Mouse (Mus musculus) left cerebral cortex, postnatal 10 days (tissue): Measurements from ENCODE around the gene Cib3. TPM values are rescaled to one million over a fixed set of nuclear protein-coding genes. Genes with fewer than 3 reads are reported as not detected.

Experiments
- DNase-seq, 2 experiments: peaks; one replicate each; pipeline ENCODE4 v3.0.0; 2021 to 2022; ENCODE audit warnings: low spot score in 2 of 2, mixed read lengths in 1 of 2; ENCODE audit errors: extremely low spot score in 1 of 2
- intact Hi-C: fragments of 180-260 bp; cut with DNase I; formaldehyde crosslinking; loops from one replicate; pipeline ENCODE4 v1.15.1; 2025
- total RNA-seq, 2 experiments: library from RNA; stranded (reverse); gene quantifications; 2 replicates each; pipeline ENCODE4 v1.2.3; 2021

Gene Cib3
- total RNA-seq = not detected

GRCm38 (mm10) chr8:72212751-72213150, at the start of gene Cib3:
Gene Cib3, minus strand, starts transcription at chr8:72212837.
- DNase-seq = no peak
- intact Hi-C loops = no loop called here

GRCm38 (mm10) chr8:72261872-72262271, 49.2 kb upstream of the Cib3 start:
- DNase-seq = no peak
- intact Hi-C loops = loop anchor here (5.0 kb wide), 1 partner anchor 105 kb away; no protein-coding TSS in a partner anchor

- DNase-seq = no peak
- intact Hi-C loops = loop anchor here (5.0 kb wide), 1 partner anchor 106 kb away; no protein-coding TSS in a partner anchor
These were observed 48.8 kb upstream of the Cib3 start for GRCm38 (mm10) chr8:72261431-72261830.

DNA sequence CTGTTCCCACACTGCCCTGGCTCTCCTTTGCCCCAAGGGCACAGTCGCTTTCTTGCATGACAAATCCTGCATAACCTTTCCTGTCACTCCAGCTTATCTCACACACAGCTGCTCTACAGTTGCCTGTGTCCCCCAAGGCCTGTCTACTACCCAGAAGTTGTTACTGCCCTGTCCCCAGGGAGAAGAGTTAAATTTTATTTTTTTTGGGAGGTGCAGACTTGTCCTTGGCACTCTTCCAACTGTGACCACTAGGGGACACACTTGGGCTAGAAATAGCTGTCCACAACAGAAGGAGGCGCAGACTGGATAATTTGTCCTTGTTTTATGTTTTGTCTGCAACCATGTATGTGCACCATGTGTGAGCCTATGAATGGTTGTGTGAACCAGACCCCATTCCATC, 48.4 kb upstream of the Cib3 start:
- DNase-seq = peak in 1 of 2 experiments; percentile 69
- intact Hi-C loops = loop anchor here (5.0 kb wide), 1 partner anchor 106 kb away; no protein-coding TSS in a partner anchor

GRCm38 (mm10) chr8:72260585-72260984, 47.9 kb upstream of the Cib3 start:
- intact Hi-C loops = loop anchor here (5.0 kb wide), 1 partner anchor 107 kb away; no protein-coding TSS in a partner anchor

DNA sequence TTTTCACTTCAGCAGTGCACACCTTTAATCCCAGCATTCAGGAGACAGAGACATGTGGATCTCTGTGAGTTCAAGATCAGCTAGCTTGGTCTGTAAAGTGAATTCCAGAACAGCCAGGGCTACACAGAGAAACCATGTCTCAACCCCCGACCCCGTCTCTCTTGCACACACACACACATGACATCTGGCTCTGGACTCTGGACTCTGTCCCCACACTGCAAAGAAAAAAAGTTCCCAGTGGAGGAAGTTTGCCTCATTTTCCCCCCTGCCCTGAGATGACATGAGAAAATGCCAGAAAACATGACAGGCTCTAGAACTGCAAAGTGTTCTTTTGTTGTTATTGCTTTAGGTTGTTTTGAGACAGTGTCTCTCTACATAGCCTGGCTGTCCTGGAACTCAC, 47.2 kb upstream of the Cib3 start:
- no peak for DNase-seq
- intact Hi-C loops = loop anchor here (5.0 kb wide), 2 partner anchors 83 to 107 kb away; no protein-coding TSS in a partner anchor

More at GRCm38 (mm10) chr8:72260585-72260984, 47.9 kb upstream of the Cib3 start:
- no peak for DNase-seq

DNA sequence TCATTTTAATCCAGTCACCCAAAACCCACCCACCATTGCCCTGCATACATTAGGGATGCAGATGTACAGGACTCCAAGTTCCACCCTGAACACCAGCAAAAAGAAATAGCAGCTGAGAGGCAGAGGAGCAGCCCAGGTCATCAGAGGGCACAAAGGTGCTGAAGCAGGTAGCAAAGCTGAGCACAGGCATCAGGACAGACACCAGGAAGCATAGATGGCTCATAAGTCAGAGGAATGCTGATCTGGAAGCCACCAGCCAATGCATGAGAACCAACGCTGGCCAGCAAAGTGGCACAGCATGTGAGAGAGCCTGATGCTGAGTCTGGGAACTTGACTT, 45.2 kb upstream of the Cib3 start:
- no peak for DNase-seq
- intact Hi-C loops = loop anchor here (5.0 kb wide), 1 partner anchor 81 kb away; no protein-coding TSS in a partner anchor

DNA sequence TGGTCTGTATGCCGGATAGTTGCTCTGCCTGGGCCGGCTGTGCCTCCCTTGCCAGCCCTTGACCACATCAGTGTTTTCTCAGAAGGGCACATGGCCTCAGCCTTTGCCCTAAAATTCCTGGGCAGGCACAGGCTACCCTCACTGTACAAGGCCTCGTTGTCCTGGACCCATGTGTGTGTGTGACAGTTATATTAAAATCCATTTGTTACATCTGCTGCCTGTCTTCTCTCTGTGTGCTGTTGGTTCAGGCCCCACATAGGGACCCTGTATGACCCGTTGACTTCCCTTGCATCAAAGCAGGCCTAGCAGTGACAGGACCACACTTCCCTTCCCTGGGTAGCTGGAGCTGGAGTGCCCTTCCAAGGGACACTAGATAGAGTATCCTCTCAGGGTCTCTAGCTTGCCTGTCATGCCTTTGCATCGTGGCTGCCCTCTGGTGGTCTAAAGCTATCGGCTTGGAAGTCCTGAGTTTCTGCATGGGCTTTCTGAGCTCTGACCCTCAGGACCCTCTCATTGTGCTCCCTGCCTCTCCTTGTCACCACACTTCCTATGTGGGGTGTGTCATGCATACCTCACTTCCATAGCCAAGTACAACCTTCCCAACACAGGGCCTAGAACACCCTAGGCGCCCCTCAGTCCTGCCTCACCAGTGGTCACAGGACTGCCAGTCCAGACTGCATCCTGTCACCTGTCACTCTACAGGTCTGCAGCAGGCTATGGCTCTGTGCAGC, 44.7 kb upstream of the Cib3 start:
- DNase-seq = peak in 1 of 2 experiments; percentile 71
- intact Hi-C loops = loop anchor here (5.0 kb wide), 1 partner anchor 80 kb away; no protein-coding TSS in a partner anchor

DNA sequence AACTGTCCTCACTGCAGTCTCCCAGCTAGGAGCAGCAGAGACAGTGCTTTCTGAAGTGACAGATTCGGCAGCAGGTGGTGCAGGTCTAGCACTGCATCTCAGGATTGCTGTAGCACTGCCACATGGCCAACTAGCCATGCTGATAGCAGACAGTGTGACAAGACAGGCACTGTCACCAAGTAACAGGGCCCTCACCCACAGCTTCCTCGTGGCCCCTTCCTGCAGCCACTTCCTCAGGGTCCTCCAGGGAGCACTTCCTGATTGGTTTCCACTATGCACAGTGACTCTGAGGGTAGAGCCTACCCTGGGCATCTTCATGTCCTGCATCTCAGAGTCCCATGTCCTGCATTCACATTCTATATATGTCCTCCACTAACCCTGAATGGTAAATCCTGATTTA, 32.0 kb upstream of the Cib3 start:
- no peak for DNase-seq
- intact Hi-C loops = loop anchor here (5.0 kb wide), 1 partner anchor 67 kb away; no protein-coding TSS in a partner anchor

GRCm38 (mm10) chr8:72242226-72242625, 29.6 kb upstream of the Cib3 start:
- intact Hi-C loops = loop anchor here (5.0 kb wide), 1 partner anchor 65 kb away; no protein-coding TSS in a partner anchor
- no peak for DNase-seq

GRCm38 (mm10) chr8:72240951-72241350, 28.3 kb upstream of the Cib3 start:
- intact Hi-C loops = loop anchor here (5.0 kb wide), 1 partner anchor 64 kb away; no protein-coding TSS in a partner anchor
- DNase-seq = peak in 1 of 2 experiments; percentile 50

DNA sequence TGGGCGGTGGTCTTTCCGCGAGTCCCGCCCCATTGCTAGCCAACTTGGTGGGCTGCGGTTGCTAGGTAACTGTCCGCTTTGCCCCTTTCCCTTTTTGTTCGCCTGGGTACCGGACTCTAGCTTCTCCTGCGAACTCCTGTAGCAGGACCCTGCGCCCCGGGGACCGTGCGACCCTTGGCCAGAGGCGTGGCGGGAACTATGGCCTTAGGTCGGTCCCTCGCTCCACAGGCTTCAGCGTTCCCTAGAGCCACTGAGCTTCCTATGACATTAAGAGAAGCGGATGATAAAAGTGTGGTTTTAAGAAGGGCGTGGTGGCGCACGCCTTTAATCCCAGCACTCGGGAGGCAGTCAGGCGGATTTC, 27.7 kb upstream of the Cib3 start:
- intact Hi-C loops = loop anchor here (5.0 kb wide), 1 partner anchor 63 kb away; no protein-coding TSS in a partner anchor
- DNase-seq = no peak

DNA sequence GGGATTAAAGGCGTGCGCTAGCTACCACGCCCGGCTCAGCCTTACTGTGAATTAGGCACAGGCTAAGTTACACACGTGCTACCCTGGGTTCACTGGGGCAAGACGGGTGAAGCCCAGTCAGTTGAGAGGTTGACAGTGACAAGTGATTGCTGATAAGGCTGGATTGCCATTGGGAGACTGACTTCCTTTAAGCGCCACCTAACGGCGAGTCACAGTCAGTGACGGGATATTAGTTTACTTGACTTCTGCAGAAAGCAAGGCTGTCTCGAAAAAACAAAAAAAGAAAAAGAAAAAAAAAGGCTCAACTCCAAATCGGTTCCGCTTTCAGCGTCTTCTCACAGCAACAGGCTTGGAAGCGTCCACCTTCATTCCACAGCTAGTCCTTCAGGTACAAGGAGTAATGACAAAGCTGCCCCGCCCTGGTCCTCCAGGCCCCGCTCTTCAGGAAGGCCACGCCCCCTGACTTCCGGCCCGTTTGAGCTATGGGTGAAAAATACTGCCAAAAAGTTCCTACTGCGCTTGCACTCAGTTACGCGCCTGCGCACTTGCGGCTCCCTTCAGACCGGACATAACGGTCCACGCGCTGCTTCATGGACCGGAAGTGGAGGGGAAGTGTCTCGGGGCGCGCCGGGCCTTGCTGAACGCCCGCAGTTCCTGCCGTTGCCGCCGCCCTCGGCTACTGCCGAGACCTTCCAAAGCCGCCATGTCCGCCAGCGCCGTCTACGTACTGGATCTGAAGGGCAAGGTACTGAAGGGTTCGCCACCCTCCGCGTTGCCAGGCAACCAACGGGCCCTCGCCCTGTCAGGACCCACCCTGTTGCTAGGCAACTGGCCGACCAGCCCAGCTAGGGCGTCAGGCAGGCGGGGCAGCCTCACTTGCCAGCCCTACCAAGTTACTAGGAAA, 27.1 kb upstream of the Cib3 start, which contains the start of gene Ap1m1:
Ap1m1 (plus strand) TSS at position 520 of the 904 bp plus-strand sequence.
- peak; percentile 98 to 99 for DNase-seq
- intact Hi-C loops = loop anchor here (5.0 kb wide), 1 partner anchor 62 kb away; no protein-coding TSS in a partner anchor

DNA sequence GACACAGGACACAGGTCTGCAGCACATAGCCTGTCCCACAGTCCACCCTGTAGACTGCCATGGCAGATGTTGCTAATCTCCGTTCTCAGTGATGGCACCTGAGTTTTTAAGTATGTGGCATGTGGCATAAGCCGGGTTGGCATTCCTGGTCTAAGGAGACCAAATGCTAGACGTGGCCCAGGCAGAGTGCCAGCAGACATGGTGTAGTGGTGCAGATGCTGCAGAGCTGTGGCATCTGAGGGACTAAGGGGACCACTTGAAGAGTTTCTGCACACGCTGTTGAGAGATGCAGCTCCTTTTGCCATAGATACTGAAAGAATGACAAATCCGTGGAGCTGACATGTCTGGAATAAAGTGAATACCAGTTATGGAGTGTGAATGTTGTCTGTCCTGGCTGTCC, 10.0 kb upstream of the Cib3 start:
- intact Hi-C loops = loop anchor here (5.0 kb wide), 1 partner anchor 45 kb away; no protein-coding TSS in a partner anchor
- DNase-seq = peak in 1 of 2 experiments; percentile 42

GRCm38 (mm10) chr8:72220758-72221157, 8.1 kb upstream of the Cib3 start:
- no peak for DNase-seq
- intact Hi-C loops = loop anchor here (5.0 kb wide), 1 partner anchor 43 kb away; no protein-coding TSS in a partner anchor

DNA sequence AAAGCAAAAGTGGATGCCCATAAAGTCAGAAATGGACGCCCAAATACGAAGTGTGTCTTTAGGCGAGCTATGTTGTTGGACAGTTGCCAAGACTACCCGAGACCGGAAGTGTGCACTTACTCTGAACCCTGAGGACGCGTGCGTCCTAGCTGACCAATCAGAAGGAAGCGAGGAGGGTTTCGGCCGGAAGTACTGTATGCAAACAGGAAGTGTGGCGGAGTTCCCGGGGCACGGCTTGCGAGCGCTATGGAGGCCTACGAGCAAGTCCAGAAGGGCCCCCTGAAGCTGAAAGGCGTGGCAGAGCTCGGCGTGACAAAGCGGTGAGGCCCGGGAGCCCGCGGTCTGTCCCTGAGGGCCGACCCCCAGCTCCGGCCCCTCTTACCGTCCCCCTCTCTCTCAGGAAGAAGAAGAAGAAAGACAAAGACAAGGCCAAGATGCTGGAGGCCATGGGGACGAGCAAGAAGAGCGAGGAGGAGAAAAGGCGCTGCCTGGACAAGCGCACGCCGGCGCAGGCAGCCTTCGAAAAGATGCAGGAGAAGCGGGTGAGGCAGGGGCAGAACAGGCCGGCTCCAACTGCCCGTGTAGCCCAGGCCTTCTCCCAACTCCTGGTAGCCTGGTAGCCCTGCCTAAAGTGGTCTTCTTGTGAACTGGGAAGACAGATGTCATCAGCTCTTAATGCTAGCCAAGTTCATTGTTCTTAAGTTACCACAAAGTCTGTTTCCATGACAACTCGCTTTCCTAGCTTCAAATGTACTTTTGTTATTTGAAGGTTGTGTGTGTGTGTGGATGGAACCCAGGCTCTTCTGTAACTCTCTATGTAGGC, 7.1 kb upstream of the Cib3 start, which contains the start of gene Fam32a:
Fam32a (plus strand) TSS at position 190 of the 823 bp plus-strand sequence.
- intact Hi-C loops = loop anchor here (5.0 kb wide), 1 partner anchor 42 kb away; no protein-coding TSS in a partner anchor
- DNase-seq = peak; percentile 91 to 94

DNA sequence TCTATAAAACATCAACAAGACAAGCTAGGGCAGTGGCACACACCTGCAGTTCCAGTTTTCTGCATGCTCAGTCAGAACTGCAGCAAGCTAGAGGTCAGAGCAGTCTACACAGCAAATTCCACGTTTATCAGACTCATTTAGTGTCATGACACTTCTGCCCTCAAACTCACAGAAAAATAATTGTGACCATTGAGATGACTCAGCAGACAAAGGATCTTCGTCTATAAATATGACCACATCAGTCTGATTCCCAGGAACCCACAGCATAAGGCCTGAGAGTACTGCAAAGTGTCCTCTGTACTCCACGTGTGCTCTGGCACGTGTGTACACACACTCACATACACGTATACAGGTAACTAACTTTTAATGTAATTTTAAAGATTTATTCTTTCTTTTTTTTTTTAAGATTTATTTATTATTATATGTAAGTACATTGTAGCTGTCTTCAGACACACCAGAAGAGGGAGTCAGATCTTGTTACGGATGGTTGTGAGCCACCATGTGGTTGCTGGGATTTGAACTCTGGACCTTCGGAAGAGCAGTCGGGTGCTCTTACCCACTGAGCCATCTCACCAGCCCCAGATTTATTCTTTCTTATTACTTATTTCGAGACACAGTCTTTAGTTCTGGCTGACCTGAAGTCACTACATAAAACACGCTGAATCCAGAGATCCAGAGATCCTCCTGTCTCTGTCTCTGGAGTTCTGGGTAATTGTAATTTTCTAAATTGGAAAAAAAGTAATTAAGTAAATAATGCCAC, 6.3 kb upstream of the Cib3 start:
- intact Hi-C loops = no loop called here
- no peak for DNase-seq
